ENCODE assay signal across 25 mouse cellular contexts in the genomic region with DNA sequence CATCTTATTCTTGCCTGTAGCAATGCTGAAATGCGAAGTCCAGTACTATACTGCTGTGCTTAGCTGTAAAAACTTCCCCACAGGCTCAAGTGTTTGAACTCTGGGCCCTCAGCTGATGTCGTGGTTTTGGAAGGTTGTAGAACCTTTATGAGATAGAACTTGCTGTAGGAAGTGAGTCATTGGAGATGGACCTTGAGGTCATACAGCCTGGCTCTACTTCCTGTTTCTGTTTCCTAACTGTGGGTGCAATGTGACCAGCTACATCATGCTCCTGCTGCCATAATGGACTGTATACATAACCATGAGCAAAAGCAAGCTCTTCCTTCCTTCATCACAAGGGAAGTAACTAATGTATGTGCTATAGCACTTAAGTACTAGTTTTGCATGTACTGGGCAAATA.
A peak's percentile ranks its signal among the peaks of the same experiment; 100 is the strongest.
DNase-seq lines count a peak whose midpoint lies in the region; ATAC-seq and TF ChIP-seq lines count a peak whose summit lies in the region.
"Had no signal": no experiment of that assay in that cellular context is flagged by ENCODE, and none has a peak within 500 bp of the region (broad histone marks: within the 10 kb centered on the region; RNA-seq: fewer than 3 reads in every experiment).

No protein-coding gene starts in this region.

- intact Hi-C loops in left cerebral cortex, postnatal 36 days (cut with DNase I): no loop called here

- no peak for TF ChIP-seq POLR2A in MEL (IDR thresholded peaks at IDR 0.05; ENCODE audit: control insufficient read depth in 1 of 2, insufficient read depth in 1 of 2, low read depth in 1 of 2, low read length in 2 of 2, poor library complexity in 1 of 2)

- H3K9me3 ChIP-seq in MEL (replicated peaks; ENCODE audit: insufficient read depth, low read length): no peaks in the 10 kb centered on the region
- H3K9me3 ChIP-seq: embryonic facial prominence, embryonic 13.5 days; embryonic facial prominence, embryonic 15.5 days; forebrain, embryonic 10.5 days; forebrain, embryonic 12.5 days had no signal

- DNase-seq in 3T3-L1 (ENCODE audit: low read depth, low spot score): peak; percentile 8
- DNase-seq in A20 (ENCODE audit: low read depth, low spot score): peak; percentile 3
- DNase-seq in MEL (ENCODE audit: low read depth, low spot score): peak; percentile 15
- no peak for DNase-seq in heart, postnatal 4 days
- no peak for DNase-seq in left cerebral cortex, postnatal 36 days (ENCODE audit: low spot score in 2 of 2)
- no peak for DNase-seq in adrenal gland, postnatal 36 days
- no peak for DNase-seq in thymus, postnatal 10 days (ENCODE audit: low spot score in 2 of 2)
- DNase-seq: adrenal gland, adult 2 months; adrenal gland, postnatal 10 days; adrenal gland, postnatal 25 days; cerebellum, adult 11-12 months; cerebellum, adult 2 months; cerebellum, adult 9-10 months; cerebellum, postnatal 10 days; cerebellum, postnatal 25 days; embryo, embryonic 11 days had no signal

- TF ChIP-seq CTCF in MEL (IDR thresholded peaks at IDR 0.05 in 2 of 3, conservative IDR thresholded peaks at IDR 0.05 in 1 of 3; ENCODE audit: control insufficient read depth in 1 of 3, insufficient read depth in 1 of 3, low read depth in 2 of 3, low read length in 3 of 3, poor library complexity in 1 of 3, severe bottlenecking in 1 of 3): no peak

- no peaks in the 10 kb centered on the region for H3K4me1 ChIP-seq in MEL (ENCODE audit: control insufficient read depth in 1 of 2, insufficient read depth in 2 of 2, low read length in 2 of 2)
- H3K4me1 ChIP-seq: embryonic facial prominence, embryonic 15.5 days; forebrain, embryonic 12.5 days had no signal

- no peak for TF ChIP-seq EP300 in MEL (IDR thresholded peaks at IDR 0.05; ENCODE audit: low read depth in 1 of 2, low read length in 2 of 2)

- no peak overlapping the region for H3K9ac ChIP-seq in MEL (ENCODE audit: control insufficient read depth, low read depth, low read length, poor library complexity, severe bottlenecking)
- H3K9ac ChIP-seq: embryonic facial prominence, embryonic 13.5 days; embryonic facial prominence, embryonic 15.5 days; forebrain, embryonic 12.5 days had no signal

- no peaks in the 10 kb centered on the region for H3K27me3 ChIP-seq in MEL (ENCODE audit: control insufficient read depth in 1 of 2, insufficient read depth in 2 of 2, low read length in 2 of 2)
- H3K27me3 ChIP-seq: embryonic facial prominence, embryonic 13.5 days; embryonic facial prominence, embryonic 15.5 days; forebrain, embryonic 12.5 days had no signal

- no peaks in the 10 kb centered on the region for H3K79me2 ChIP-seq in MEL (ENCODE audit: control insufficient read depth, insufficient read depth, low read length, poor library complexity)

- TF ChIP-seq RAD21 in MEL (IDR thresholded peaks at IDR 0.05; ENCODE audit: low read depth, low read length): no peak

- ATAC-seq in granulocyte monocyte progenitor cell, adult 5-6 weeks (replicated peaks; ENCODE audit: poor library complexity, severe bottlenecking): peak; percentile 56
- ATAC-seq: forebrain, embryonic 14.5 days; forebrain, embryonic 16.5 days had no signal

- H3K27ac ChIP-seq in MEL (ENCODE audit: control insufficient read depth, low read depth, low read length): no peak overlapping the region
- H3K27ac ChIP-seq: embryonic facial prominence, embryonic 13.5 days; embryonic facial prominence, embryonic 15.5 days; forebrain, embryonic 10.5 days; forebrain, embryonic 12.5 days had no signal

- H3K36me3 ChIP-seq in MEL (ENCODE audit: control insufficient read depth in 1 of 2, insufficient read depth in 2 of 2, low read length in 2 of 2): no peaks in the 10 kb centered on the region
- H3K36me3 ChIP-seq: embryonic facial prominence, embryonic 13.5 days; embryonic facial prominence, embryonic 15.5 days; forebrain, embryonic 10.5 days; forebrain, embryonic 12.5 days; G1E had no signal

- no peak overlapping the region for H3K4me3 ChIP-seq in MEL (ENCODE audit: control insufficient read depth in 1 of 2, insufficient read depth in 1 of 2, low read depth in 2 of 2, low read length in 2 of 2)
- H3K4me3 ChIP-seq: embryonic facial prominence, embryonic 13.5 days; embryonic facial prominence, embryonic 15.5 days; erythroblast, embryonic 14.5 days; forebrain, embryonic 10.5 days; forebrain, embryonic 12.5 days had no signal

TF ChIP-seq in MEL, 35 proteins besides CTCF, POLR2A, EP300 and RAD21:
- TF ChIP-seq SIN3A (IDR thresholded peaks at IDR 0.05; ENCODE audit: low read length) (no peak), POLR2AphosphoS5 (IDR thresholded peaks at IDR 0.05; ENCODE audit: borderline replicate concordance, low read depth, low read length) (no peak), KAT2A (conservative IDR thresholded peaks at IDR 0.05; ENCODE audit: low read depth, low read length) (no peak), JUND (IDR thresholded peaks at IDR 0.05; ENCODE audit: low read depth, low read length) (no peak), CHD1 (IDR thresholded peaks at IDR 0.05; ENCODE audit: low read depth, low read length) (no peak), UBTF (IDR thresholded peaks at IDR 0.05; ENCODE audit: borderline replicate concordance, insufficient read depth, low read depth, low read length) (no peak), GABPA (IDR thresholded peaks at IDR 0.05; ENCODE audit: low read depth, low read length) (no peak), ZMIZ1 (IDR thresholded peaks at IDR 0.05; ENCODE audit: low read depth, low read length) (no peak)
TF ChIP-seq in MEL: peak in this region for 0.

Comparison
In these comparisons a context has a peak if more than half of its experiments do, and no peak if none do; other contexts are left out.
1. DNase-seq: peak in 3T3-L1 (single experiment), A20 (single experiment) and MEL (single experiment); none in heart, postnatal 4 days (single experiment), left cerebral cortex, postnatal 36 days (0 of 2), adrenal gland, postnatal 36 days (0 of 2) and thymus, postnatal 10 days (0 of 2).